Mouse (Mus musculus) bone marrow, adult 2 months (tissue): Measurements from ENCODE around the gene Slc23a2. TPM values are rescaled to one million over a fixed set of nuclear protein-coding genes. Genes with fewer than 3 reads are reported as not detected.

ENCODE experiments used
- H3K27ac ChIP-seq: fragments of 200-500 bp; 2 replicates; pipeline ENCODE4 v1.5.1; 2012; ENCODE audit warnings: low read depth, mild to moderate bottlenecking, control low read depth, inconsistent platforms, low read length; ENCODE audit not compliant: control insufficient read depth, poor library complexity, insufficient read depth
- H3K4me1 ChIP-seq: fragments of 200-500 bp; 2 replicates; pipeline ENCODE4 v1.6.1; 2011; ENCODE audit warnings: low read length; ENCODE audit not compliant: control insufficient read depth, insufficient read depth
- H3K4me3 ChIP-seq: fragments of 200-500 bp; replicated peaks from 2 replicates; pipeline ENCODE3; 2011; ENCODE audit warnings: mild to moderate bottlenecking, low read depth, low read length, control low read depth; ENCODE audit not compliant: control insufficient read depth
- CTCF ChIP-seq: fragments of 200-500 bp; IDR thresholded peaks from 2 replicates; pipeline ENCODE4 v1.5.1; 2011; ENCODE audit warnings: low read length, control low read depth; ENCODE audit not compliant: control insufficient read depth, insufficient read depth
- POLR2A ChIP-seq: fragments of 200-500 bp; IDR thresholded peaks from 2 replicates; pipeline ENCODE4 v1.6.1; 2011; ENCODE audit warnings: low read depth, mild to moderate bottlenecking, control low read depth, low read length, borderline replicate concordance; ENCODE audit not compliant: control insufficient read depth
- WGBS: fragments of 180-500 bp; shearing (Covaris S2); methylation state at CpG from one replicate; pipeline ENCODE4 v1.1.7; 2018; 5-methylcytosine and 5-hydroxymethylcytosine counted together
- polyA plus RNA-seq: library from polyadenylated mRNA; stranded (reverse); fragments of >200 nt; gene quantifications from 2 replicates; pipeline ENCODE4 v1.2.4, GENCODE M21; 2011; ENCODE audit warnings: low replicate concordance; ENCODE audit not compliant: missing spikeins, insufficient read depth, insufficient read length

The Slc23a2 gene
- polyA plus RNA-seq, 1 experiment = 12.2 TPM

DNA sequence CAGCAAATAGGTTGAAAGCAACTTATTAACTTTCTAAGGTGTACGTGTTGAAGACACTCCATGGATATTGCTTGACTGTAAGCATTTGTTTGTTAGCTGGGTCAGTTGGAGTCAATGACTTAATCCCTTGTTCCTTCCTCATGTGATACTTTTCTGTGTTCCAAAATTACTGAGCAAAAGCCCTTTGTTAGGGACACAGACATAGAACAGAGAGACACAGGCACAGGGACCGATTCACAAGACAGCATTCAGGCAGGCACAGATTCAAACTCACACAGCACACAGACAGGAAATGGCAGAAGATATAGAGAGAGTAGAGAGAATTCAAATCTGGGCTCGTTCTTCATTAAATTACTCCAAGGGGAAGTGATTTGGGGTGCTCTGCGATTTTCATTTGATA is 97.5 kb downstream of the Slc23a2 start:
- H3K4me3 ChIP-seq = no peak overlapping the region
- 55% methylated on average over 4 of the region's 4 CpGs for WGBS
- H3K27ac ChIP-seq = no peak overlapping the region
- no peaks in the 10 kb centered on the region for H3K4me1 ChIP-seq
- no peak for TF ChIP-seq CTCF
- no peak for TF ChIP-seq POLR2A

DNA sequence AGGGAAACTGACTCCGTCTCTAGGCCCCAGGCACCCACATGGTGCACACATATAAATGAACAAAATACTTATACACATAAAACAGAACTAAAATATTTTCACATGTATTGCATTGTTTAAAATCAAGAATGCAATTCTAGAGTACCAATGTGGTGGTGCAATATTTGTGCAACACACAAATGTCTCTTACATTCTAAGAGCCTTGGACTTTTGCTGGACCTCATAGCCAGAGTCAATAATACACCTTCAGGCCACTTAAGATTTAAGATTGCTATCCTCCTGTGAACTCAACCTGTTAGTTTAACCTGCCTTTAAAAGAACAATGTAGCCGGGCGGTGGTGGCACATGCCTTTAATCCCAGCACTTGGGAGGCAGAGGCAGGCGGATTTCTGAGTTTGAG is 98.2 kb downstream of the Slc23a2 start:
- 91% methylated on average over 4 of the region's 4 CpGs for WGBS
- H3K4me1 ChIP-seq = no peaks in the 10 kb centered on the region
- TF ChIP-seq CTCF (no peak), POLR2A (no peak)
- H3K27ac ChIP-seq = no peak overlapping the region
- H3K4me3 ChIP-seq = no peak overlapping the region

DNA sequence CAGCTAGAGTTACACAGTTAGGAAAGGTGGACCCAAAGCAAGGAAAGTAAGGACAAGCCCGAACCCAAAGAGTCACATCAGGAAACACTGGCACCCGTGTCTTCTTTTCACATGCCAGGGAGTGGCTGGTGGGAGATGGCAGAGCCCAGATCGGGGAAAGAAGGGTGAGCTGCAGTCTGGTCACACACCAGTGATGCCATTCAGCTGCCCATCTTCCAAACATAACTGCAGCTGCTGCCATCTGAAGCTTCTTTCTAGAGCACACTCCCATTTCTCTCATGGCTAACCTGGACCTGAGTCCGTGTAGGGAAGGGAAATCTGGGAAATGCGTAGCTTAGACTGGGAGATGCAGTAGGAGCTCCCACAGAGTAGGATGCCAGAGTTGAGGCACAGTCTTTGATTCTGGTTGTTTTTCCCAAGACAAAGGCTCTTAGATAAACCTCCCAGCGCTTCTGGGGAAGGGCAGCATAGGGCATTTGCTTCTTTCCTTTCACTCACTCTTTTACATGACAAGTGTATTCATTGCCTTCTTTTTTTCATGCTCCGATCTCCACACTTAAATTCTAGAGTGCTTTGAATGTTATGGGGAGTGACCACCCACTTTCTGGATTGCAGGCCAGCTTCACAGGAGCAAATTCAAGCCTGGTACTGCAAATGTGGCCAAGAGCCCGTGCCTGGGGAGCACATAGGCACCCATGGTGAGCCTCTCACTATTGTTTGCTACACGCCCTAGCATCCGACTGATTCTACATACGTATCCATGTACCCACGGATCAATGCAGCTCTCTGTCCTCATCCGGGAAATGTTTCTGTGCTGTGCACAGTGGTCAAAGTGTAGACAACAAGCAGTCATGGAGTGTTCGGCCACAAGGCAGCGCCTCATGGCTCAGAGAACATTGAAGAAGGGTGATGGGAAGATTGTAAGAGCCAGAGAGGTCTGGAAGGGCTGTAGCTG is 100.3 kb downstream of the Slc23a2 start:
- Histone ChIP-seq H3K4me1 (peaks cover 4% of the 10 kb centered on the region), H3K27ac (no peak overlapping the region), H3K4me3 (no peak overlapping the region)
- no peak for TF ChIP-seq POLR2A
- TF ChIP-seq CTCF = no peak
- 84% methylated on average over 15 of the region's 15 CpGs for WGBS

DNA sequence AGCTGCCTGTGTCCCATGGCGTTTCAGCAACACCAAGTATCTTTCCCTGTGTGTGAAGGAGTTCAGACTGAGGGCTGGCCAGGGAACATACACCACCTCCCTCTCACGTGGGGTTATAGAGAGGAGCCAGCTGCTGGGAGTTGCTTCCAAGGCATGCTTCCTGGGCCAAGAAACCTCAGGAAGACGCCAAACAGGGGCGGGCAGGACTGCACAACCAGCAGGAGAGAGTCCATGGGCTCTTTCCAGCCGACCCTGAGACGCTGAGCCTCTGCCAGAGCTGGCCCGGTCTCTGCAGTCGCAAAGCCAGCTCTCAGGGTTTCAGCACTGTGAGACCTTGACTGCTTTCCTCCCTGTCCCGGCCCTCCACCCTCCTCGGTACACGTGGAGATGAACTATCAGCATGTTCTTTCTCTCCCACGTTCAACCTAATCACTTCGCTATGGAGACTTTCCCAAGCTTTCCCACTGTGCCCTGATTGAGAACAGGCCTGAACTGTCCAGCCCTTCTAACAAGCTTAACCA is 101.7 kb downstream of the Slc23a2 start:
- TF ChIP-seq CTCF = no peak
- no peak for TF ChIP-seq POLR2A
- 81% methylated on average over 13 of the region's 13 CpGs for WGBS
- Histone ChIP-seq H3K27ac (no peak overlapping the region), H3K4me1 (peaks cover 6% of the 10 kb centered on the region), H3K4me3 (no peak overlapping the region)

DNA sequence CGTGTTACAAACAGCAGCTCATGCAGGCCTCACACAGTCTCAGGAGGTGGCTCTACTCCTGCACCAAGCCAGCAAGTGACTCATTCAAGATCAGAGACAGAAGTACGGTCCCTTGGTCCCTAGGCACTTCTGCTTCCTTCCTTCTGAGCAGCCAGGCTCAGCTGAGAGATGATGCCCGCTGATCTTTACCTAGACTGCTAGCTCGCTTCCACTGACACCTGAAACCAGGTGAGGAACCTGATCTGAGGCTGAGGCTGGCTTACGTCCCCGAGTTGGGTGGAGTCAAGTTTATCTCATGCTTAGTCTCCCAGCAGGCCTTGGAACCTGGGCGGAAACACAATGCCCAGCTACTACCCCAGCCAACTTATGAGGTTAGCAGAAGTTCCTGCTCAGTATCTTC is 105.0 kb downstream of the Slc23a2 start:
- 8% methylated on average over 7 of the region's 7 CpGs for WGBS
- H3K4me1 ChIP-seq = peaks cover 6% of the 10 kb centered on the region
- TF ChIP-seq CTCF (no peak), POLR2A (no peak)
- H3K4me3 ChIP-seq = no peak overlapping the region
- peak overlapping the region; percentile 1; the same call in 1 of the 2 replicates for H3K27ac ChIP-seq

DNA sequence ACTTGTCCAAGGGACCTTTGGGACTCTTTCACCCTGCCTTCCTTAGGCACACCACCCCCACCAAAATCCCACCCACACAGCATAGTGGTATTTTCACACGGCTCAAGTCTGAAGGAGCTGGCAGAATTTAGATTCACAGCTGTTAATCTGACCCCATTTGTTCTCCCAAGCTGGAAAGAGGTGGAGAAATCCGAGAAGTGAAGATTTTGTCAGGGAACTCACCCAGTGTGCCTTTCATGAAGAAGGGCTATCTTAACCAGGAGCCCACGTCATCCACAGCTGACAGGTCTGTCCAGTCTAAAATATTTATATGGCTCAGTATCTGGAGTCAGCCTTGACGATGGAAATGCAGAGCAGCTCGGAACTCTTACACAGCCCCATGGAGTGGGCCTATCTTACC is 108.6 kb downstream of the Slc23a2 start:
- Histone ChIP-seq H3K4me3 (no peak overlapping the region), H3K27ac (no peak overlapping the region), H3K4me1 (peaks cover 7% of the 10 kb centered on the region)
- TF ChIP-seq CTCF = no peak
- no peak for TF ChIP-seq POLR2A
- WGBS = 89% methylated on average over 5 of the region's 5 CpGs

DNA sequence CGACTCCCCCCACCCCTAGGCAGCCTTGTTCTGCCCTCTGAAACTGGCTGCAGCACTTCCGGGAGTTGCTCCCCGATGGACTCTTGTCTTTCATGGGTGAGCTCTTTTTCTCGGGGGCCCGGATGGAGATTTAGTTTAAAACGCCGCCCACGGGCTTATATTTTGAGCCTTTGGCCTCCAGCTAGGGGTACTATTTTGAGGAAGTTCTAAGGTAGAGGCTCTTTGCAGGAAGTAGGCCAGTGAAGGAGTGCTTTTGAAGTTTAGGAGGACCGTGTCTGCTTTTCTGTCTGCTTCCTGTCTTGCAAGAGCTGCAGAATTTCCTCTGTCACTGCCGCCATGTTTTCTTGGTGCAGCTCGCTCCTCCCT is 109.5 kb downstream of the Slc23a2 start:
- Histone ChIP-seq H3K4me1 (peaks cover 7% of the 10 kb centered on the region), H3K4me3 (no peak overlapping the region), H3K27ac (peak overlapping the region; percentile 90)
- WGBS = 15% methylated on average over 11 of the region's 11 CpGs
- no peak for TF ChIP-seq CTCF
- TF ChIP-seq POLR2A = no peak

DNA sequence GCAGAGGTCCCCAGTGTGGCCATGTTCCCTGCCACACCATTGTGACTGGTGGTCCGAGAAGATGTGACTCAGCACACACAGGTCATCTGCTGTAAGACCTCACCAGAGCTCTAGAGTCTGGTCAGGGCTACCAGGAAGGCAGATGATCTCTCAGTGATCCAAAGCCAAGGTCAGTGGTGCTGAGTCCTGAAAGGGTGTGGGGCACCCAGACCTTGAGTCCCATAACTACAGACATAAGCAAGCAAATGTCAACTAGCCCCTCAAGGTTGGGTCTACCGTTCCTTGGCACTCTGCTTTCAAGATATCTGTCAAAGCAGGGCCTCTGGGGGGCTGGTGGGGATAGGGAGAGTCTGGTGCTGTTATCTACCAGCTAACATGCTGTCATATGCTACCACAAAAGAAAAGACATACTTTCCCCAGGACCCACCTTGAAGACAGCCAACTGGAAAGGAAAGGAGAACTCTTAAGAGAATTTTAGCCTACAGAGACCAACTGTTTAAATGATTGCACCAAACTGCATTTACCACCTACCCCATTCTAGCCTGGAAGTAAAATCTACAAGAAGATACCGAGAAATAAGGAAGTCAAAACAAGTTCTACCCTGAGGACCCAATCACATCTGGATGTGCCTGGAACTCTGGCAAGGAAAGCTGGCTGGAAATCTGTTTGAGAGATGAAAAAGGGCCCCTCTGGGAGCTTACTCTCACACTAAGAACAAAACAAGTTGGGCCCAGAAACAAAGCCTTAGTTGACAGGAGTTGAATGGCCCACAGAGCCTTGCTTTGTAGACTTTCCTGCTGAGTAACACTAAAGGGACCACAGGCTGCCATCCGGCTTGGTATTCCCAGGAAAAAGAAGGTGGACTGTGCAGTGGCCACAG is 110.1 kb downstream of the Slc23a2 start:
- no peak for TF ChIP-seq CTCF
- TF ChIP-seq POLR2A = no peak
- H3K4me3 ChIP-seq = no peak overlapping the region
- H3K27ac ChIP-seq = peak overlapping the region; percentile 90
- 42% methylated on average over 4 of the region's 4 CpGs for WGBS
- peaks cover 5% of the 10 kb centered on the region for H3K4me1 ChIP-seq
